Mouse (Mus musculus) lung, adult 18-20 months (tissue): ENCODE data around the gene Ncaph2.

Experiments used
- DNase-seq, 2 experiments: peaks; one replicate each; pipeline ENCODE4 v3.0.0; 2022; ENCODE audit warnings: mixed read lengths in 2 of 2

Ncaph2 gene

GRCm38 (mm10) chr15:89343325-89343724 lies 12.2 kb upstream of the Ncaph2 start:
- DNase-seq, result no peak

DNA sequence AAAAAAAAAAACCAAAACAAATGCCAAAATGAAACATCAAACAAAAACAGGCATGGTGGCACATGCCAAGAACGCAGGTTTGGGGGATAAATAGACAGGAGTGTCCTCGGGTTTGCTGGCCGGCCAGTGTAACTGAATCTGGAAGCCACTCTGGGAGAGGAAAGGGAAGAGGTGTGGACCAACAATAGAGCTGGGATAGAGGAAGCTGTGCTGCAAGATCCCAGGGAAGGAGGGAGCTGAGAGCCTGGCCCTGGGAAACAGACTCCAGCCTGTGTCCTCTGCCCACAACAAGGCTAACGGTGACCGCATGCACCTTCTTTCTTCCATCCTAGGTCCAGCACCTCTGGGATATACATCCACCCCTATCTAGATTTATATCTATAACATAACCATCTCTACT lies 5.1 kb upstream of the Ncaph2 start:
- DNase-seq, result peak in 1 of 2 experiments; percentile 38

DNA sequence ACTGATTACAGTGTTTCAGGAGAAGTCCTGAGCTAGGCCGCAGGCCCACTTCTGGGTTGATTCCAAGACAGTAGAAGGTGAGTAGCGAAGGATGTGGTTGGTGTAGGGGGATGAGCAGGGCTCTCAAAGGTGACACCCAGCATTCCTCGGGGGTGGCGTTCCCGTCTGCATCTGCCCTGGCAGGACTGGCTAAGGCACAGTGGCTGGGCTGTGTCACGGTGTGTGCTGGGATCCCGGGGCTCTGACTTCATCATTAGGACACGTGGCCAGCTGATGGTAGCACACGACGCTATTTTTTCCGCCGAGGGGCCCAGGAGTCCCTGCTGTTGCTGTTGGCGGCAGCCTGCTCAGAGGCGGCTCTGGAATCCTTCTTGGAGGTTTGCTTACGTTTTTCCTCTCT lies 4.2 kb upstream of the Ncaph2 start:
- no peak for DNase-seq

DNA sequence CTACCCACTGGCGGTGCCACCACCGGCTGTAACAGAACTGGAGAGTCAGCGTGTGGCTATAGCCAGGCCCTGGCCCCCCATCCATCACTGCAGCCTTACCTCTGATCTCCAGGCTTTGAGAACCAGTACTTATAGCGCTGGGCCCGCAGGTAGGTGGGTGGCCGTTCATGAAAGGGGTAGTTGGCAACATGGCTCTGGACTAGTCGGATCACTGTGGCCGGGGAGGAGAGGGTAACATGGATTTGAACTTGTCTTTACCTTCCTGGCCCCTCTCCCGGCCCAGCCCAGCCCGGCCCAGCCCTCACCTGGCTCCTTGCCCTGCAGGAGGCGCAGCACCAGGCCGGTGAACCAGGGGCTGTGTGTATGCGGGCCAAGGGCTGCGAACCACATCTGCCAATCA lies 3.5 kb upstream of the Ncaph2 start:
- no peak for DNase-seq

DNA sequence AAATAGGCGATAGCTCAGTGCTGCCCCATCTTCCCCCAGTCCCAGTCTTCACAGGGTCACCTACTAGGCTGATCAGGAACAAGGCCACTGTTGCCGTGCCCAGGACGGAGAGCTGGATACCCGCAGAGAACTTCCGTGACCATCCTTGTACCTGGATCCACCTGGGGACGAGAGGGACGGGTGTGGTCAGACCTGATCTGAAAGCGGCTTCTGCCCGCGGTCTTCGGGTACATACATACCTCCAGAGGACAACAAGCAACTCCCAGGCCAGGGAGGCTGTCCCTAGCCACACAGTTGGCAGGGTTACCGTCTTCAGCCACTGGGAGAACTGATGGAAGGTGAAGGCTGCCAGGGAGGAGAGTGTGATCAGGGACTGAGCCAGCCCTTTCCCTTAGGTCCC lies 2.7 kb upstream of the Ncaph2 start:
- DNase-seq, result no peak

DNA sequence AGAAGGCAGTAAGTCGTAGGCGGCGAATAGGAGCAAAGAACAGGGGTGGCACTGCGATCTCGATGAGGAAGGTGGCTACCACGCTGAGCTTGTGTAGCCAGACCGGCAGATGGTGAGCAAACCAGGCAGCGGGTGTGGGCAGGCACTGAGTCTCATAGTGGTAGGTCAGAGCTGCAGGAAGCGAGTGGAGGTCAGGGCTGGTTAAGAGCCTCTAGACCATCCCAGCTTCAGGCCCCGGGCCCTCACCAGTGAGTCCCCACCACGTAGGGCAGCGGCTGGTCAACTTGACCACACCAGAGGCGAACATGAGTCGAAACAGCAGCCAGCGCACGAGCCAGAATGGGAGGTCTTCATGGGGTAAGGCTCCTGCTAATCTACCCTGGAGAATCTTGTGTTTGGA lies 1.7 kb upstream of the Ncaph2 start:
- DNase-seq, result no peak

DNA sequence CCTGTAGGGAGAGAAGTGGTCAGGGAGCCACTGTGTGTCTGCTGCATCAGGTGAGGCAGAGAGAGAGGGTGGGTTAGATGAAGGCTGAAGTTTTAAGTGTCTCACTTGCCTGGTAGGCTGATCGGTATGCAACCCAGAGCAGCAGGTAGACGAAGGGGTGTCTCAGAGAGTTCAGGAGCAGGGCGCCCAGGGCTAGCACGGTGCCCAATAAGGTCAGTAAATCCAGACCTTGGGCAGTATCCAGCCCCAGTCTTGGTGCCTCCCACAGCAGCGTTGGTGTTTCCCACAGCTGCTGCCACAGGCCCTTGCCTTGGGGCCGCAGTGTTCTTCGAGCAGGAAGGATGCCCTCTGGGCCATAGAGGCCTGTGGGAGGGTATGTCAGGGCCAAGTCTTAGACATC lies 1.1 kb upstream of the Ncaph2 start:
- no peak for DNase-seq

GRCm38 (mm10) chr15:89356372-89356771 lies 853 bp downstream of the Ncaph2 start:
- DNase-seq, result peak; percentile 56 to 65

- DNase-seq, result no peak
These were observed 3.3 kb downstream of the Ncaph2 start for GRCm38 (mm10) chr15:89358784-89359183.

GRCm38 (mm10) chr15:89363051-89363450 lies 7.5 kb downstream of the Ncaph2 start:
- peak; percentile 69 to 83 for DNase-seq

- no peak for DNase-seq
These were observed 9.6 kb downstream of the Ncaph2 start for GRCm38 (mm10) chr15:89365141-89365551.

DNA sequence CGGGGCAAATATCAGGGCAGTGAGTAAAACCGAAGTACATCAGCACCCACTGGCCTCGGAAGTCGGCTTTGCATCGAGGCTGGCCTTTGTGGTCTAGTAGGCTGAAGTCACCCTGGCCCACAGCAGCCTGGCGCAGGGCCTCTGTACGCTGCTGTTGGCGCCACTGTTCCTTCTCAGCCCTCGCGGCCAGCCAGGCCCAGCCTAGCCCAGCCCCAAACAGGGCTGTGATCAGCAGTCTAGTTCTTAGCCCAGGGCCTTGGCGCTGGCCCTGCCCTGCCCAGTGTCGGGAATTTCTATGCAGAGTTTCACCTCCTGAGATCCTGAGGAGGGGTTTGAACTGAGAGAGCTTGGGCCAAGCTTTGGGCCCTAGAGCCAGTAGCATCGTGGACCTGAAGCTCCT lies 16.5 kb downstream of the Ncaph2 start:
- no peak for DNase-seq

DNA sequence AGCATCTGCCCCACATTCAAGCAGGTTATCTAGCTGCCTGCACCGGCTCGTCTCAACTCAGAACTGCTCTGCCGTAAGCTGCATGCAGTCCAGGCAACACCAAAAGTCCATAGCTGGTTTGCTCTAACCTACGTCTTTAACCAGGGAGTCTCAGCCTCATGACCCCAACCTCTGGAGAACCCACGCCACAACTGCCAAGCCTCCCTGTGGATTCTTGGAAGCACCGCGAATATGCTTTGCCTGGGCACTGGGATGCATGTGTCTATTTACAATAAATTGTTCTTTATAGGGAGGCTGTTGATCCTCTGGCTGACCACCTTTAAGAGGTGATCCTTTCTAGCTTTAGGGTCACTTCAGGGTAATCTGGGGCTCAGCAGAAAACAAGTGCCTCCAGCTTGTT lies 17.0 kb downstream of the Ncaph2 start:
- no peak for DNase-seq

DNA sequence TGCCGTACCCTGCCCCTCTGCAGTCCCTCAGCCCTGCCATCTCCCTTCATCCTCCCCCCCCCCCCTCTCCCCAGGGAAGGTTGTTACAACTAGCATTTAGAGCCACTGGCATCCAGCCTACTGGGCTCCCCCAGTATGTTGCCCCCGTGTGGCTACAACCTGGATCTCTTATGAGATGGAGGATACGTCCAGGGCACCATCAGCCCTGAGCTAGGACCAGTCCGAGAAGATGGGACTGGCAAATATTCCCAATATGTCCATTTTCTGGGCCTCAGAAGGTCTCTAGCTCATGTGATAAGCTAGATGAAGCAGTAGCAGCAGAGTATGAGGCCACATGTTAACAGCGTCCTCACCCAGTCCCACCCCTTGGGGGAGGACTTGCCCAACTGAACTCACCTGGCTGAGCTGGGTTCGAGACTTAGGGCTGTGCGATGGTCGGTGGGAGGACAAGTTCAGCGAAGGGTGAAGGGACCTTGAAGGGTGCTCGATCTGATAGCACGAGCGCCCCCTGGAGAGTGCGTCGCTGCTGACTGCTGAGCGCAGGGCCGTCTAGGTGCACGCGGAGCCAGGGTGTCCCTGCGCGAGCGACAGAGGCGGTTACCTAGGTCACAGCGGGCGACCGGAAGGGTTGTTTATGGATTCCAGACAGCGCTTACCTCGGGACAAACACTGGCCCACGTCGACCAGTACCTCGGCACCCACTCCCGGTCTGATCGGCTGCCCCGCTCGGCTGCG lies 17.7 kb downstream of the Ncaph2 start:
- DNase-seq, result peak; percentile 86 to 91

- peak; percentile 88 to 92 for DNase-seq
These were observed 18.3 kb downstream of the Ncaph2 start, which contains the start of gene Sco2 for GRCm38 (mm10) chr15:89373762-89374248. TSS of gene Sco2 (minus strand) at chr15:89373846.

DNA sequence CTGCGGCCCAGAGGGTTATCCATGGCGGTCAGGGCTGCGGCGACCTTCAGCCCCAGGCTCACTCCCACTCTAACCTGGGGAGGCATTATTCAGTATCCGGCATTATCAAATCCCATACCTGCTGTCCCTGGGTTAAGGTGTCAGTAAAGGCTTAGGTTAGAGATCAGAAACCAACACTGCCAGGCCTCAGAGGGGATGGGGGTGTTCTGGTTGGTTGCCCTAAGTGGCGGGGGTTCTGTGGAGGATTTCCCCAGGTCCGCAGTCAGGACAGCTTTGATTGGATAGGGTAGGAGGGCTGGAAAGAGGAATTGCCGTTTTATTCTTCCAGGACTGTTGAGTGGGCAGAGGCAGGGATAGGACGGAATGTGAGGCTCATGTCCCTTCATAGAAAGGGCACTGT lies 18.8 kb downstream of the Ncaph2 start:
- DNase-seq, result no peak

- DNase-seq, result no peak
These were observed 19.4 kb downstream of the Ncaph2 start for GRCm38 (mm10) chr15:89374801-89375534.

GRCm38 (mm10) chr15:89376040-89376439 lies 20.5 kb downstream of the Ncaph2 start:
- DNase-seq, result no peak

GRCm38 (mm10) chr15:89376957-89377356 lies 21.4 kb downstream of the Ncaph2 start, which contains the start of gene Tymp:
TSS of gene Tymp (minus strand) at chr15:89377039.
- no peak for DNase-seq

GRCm38 (mm10) chr15:89377362-89377761 lies 21.8 kb downstream of the Ncaph2 start:
- DNase-seq, result no peak

DNA sequence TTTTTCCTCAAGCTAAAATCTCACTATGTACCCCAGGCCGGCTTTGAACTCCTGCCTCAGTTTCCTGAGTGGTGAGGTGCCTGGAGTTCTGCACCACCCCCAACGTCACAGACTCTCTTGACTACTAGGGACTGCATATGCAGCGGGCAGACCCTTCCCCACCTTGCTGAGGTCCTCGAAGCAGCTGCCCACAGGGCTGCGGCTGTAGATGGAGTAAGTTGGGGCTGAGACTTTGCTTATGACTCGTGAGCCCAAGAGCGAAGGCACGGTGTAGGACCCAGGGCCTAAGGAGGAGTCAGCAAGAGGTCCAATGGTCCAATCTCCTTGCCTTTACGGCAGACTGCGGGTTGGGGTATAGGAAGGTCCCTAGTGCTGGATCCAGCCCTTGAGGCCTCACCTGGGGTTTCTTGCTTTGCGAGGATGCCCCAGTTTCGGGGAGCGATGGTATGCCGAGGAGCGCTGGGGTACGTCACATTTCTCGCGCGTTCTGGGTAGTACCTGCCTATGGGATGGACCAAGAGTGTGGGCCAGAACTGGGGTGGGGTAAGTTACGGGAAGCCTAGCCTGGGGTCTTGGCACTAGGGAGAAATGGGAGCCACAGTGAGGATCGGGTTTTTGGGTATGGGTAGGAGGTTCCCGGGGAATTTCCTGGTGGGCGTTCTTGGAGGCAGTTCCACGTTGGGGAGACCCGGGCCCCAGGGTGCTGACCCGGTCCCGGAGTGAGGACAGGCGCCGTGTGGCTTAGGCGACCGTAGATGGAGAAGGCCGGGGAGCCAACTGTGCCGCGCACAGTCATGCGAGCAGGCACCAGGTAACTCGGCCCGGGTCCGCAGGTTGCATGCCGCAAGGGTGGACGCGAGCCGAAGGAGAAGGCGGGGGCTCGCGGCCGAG lies 22.7 kb downstream of the Ncaph2 start:
- no peak for DNase-seq

DNA sequence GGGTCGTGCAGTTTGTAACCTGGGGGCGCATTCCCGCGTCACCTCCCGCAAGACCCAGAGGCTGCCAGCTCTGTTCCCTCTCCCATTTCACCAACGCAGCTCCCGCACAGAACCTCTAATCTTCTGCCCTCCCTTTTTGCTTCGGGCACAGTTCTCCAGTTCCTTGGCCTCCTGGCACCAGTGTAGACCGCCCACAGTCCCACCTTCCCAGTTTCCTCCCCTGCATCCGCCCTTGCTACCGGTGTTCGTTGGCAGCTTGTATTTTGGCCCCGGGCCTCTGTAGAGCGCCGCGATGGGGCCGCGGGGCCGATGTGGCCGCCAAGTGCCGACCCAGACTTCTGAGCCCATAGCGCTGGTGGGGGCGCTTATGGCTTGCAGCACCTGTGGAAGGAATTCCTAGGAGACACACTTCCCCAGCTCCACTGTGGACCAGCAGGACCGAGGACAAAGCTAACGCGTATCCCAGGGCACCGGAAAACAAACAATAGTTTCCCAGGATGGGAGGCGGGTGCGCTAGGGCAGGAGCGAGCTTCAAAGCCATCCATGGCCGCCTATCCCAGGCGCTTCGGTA lies 23.4 kb downstream of the Ncaph2 start, which contains the start of gene Odf3b:
Gene Odf3b, minus strand, starts transcription at position 452 of the 571 bp plus-strand sequence.
- DNase-seq, result peak; percentile 49 to 60
